Mouse (Mus musculus) limb, embryonic 14.5 days (tissue): Measurements from ENCODE around the gene Lrrc56. TPM values are rescaled to one million over a fixed set of nuclear protein-coding genes. Genes with fewer than 3 reads are reported as not detected.
"Not testable (repeated sequence)": the region's sequence is repeated elsewhere in the genome, so short reads cannot be mapped to it uniquely, and the experiment has no call there.

Experiments
- ATAC-seq: fragments of 200-750 bp; cut with Nextera tagmentation; 2 replicates; pipeline ENCODE4 v1.8.0; 2017; ENCODE audit warnings: low read depth, moderate number of reproducible peaks, moderate TSS enrichment; ENCODE audit not compliant: low FRiP score
- DNase-seq: peaks from one replicate; pipeline ENCODE4 v3.0.0-alpha.2; 2015; ENCODE audit warnings: low spot score
- H3K27ac ChIP-seq: fragments of 300-500 bp; sonication (generic); replicated peaks from 2 replicates; pipeline ENCODE4 v1.5.1; 2014; ENCODE audit warnings: low read depth, mild to moderate bottlenecking, low read length, moderate library complexity, mixed read lengths
- H3K27me3 ChIP-seq: fragments of 300-500 bp; sonication (generic); 2 replicates; pipeline ENCODE4 v1.6.1; 2014; ENCODE audit warnings: low read length, mixed read lengths; ENCODE audit not compliant: control insufficient read depth, insufficient read depth
- H3K36me3 ChIP-seq: fragments of 300-500 bp; sonication (generic); 2 replicates; pipeline ENCODE4 v1.6.1; 2014; ENCODE audit warnings: mild to moderate bottlenecking, low read length, moderate library complexity, mixed read lengths; ENCODE audit not compliant: control insufficient read depth, insufficient read depth
- H3K4me1 ChIP-seq: fragments of 300-500 bp; sonication (generic); 2 replicates; pipeline ENCODE4 v1.6.1; 2014; ENCODE audit warnings: antibody characterized with exemption, low read length, mixed read lengths; ENCODE audit not compliant: control insufficient read depth, insufficient read depth
- H3K4me2 ChIP-seq: fragments of 300-500 bp; sonication (generic); replicated peaks from 2 replicates; pipeline ENCODE4 v1.6.1; 2014; ENCODE audit warnings: low read depth, mild to moderate bottlenecking, low read length, moderate library complexity; ENCODE audit not compliant: severe bottlenecking
- H3K4me3 ChIP-seq: fragments of 300-500 bp; sonication (generic); replicated peaks from 2 replicates; pipeline ENCODE4 v1.5.1; 2014; ENCODE audit warnings: low read length
- H3K9ac ChIP-seq: fragments of 300-500 bp; sonication (generic); 2 replicates; pipeline ENCODE4 v1.6.1; 2014; ENCODE audit warnings: mild to moderate bottlenecking, low read depth, low read length, moderate library complexity; ENCODE audit not compliant: severe bottlenecking
- H3K9me3 ChIP-seq: fragments of 300-500 bp; sonication (generic); 2 replicates; pipeline ENCODE4 v1.6.1; 2016; ENCODE audit warnings: low read length; ENCODE audit not compliant: control insufficient read depth
- POLR2A ChIP-seq: fragments of 200-500 bp; IDR thresholded peaks from 2 replicates; pipeline ENCODE4 v1.8.0; 2012; ENCODE audit warnings: inconsistent platforms, mild to moderate bottlenecking, moderate library complexity, borderline replicate concordance; ENCODE audit not compliant: insufficient read depth, insufficient read length; ENCODE audit errors: extremely low read depth
- WGBS: fragments of 180-500 bp; shearing (Covaris S2); extraction: QIAGEN DNeasy Blood & Tissue Kit; methylation state at CpG from one replicate; pipeline ENCODE4 v1.1.7; 2014; 5-methylcytosine and 5-hydroxymethylcytosine counted together
- microRNA counts: library from miRNA; unstranded; fragments of <30 nt; microRNA quantifications from one replicate; lab custom pipeline; 2016
- microRNA-seq: library from miRNA; unstranded; fragments of <30 nt; microRNA quantifications from one replicate; pipeline ENCODE4, GENCODE M21; 2016
- polyA plus RNA-seq, 2 experiments: library from polyadenylated mRNA; depleted of rRNA in 1 of 2; stranded (reverse) in 1 of 2; unstranded in 1 of 2; fragments of >200 nt; fragmentation: Nextera tagmentation in 1 of 2; extraction: Ambion mirVana in 1 of 2; gene quantifications; 2 replicates each; pipeline versions ENCODE4 v1.2.1 to v1.2.3; 2012 to 2014

Gene Lrrc56
- polyA plus RNA-seq, 2 experiments = 5.8 to 14.8 TPM

DNA sequence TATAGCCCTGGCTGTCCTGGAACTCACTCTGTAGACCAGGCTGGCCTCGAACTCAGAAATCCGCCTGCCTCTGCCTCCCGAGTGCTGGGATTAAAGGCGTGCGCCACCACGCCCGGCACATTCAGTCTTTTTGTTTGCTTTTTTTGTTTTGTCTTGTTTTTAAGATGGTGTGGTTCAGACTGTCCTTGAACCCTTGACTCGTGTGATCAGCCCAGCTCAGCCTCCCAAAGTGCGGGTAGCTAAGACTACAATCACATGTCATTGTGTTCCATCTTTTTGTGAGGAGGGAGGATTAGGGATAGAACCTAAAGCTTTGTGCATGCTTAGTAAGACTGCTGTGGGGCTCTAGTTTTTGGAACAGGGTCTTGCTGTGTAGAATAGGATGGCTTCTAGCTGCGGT is 37.6 kb downstream of the Lrrc56 start:
- Histone ChIP-seq H3K4me1 (peaks cover 6% of the 10 kb centered on the region), H3K4me2 (no peak overlapping the region), H3K4me3 (no peak overlapping the region), H3K9me3 (no peaks in the 10 kb centered on the region), H3K9ac (no peak overlapping the region), H3K36me3 (peaks cover 60% of the 10 kb centered on the region), H3K27ac (no peak overlapping the region), H3K27me3 (no peaks in the 10 kb centered on the region)
- no peak for ATAC-seq
- no peak for TF ChIP-seq POLR2A
- DNase-seq = no peak
- WGBS = 96% methylated on average over 9 of the region's 10 CpGs

DNA sequence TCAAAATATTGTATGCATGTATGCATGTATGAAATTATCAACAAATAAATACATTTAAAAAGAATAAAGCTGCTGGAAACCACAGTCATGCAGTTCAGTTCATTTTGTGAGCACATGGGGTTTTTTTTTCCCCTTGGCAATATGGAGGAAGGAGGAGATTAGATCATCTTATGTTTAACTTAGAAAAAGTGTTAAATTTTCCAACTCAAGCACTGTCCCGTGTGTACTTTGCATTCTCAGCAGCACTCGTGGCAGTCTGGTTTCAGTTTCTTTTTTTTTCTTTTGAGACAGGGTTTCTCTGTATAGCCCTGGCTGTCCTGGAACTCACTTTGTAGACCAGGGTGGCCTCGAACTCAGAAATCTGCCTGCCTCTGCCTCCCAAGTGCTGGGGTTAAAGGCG is 56.5 kb downstream of the Lrrc56 start:
- DNase-seq, H3K4me3 ChIP-seq, H3K9me3 ChIP-seq, H3K27me3 ChIP-seq, H3K4me1 ChIP-seq, ATAC-seq, H3K9ac ChIP-seq, H3K4me2 ChIP-seq, H3K27ac ChIP-seq: not testable (repeated sequence)
- H3K36me3 ChIP-seq = peaks cover 91% of the 10 kb centered on the region
- 85% methylated on average over 4 of the region's 4 CpGs for WGBS

DNA sequence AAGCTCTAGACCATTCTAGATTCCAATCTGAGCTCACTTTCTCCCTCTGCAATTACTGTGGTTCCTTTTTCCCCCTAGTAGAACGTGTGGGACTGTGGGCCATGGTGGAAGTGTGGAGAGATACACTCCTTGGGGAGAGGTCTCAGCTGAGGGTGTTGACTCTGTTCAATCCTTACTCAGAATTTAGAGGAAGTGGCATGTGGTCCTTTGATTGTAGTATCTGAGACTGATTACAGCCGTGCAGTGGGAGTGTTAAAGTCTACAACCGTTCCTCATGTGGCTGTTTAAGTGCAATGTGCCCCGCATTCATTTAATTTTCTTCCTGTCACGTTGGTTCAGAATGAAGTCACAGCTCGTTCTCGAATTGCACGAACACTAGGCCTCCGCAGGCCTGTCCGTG is 62.2 kb downstream of the Lrrc56 start:
- Histone ChIP-seq H3K9ac (no peak overlapping the region), H3K4me1 (no peaks in the 10 kb centered on the region), H3K27me3 (no peaks in the 10 kb centered on the region), H3K4me3 (no peak overlapping the region), H3K9me3 (no peaks in the 10 kb centered on the region), H3K27ac (no peak overlapping the region), H3K4me2 (no peak overlapping the region), H3K36me3 (peaks cover 95% of the 10 kb centered on the region)
- 92% methylated on average over 10 of the region's 10 CpGs for WGBS
- TF ChIP-seq POLR2A = no peak
- no peak for DNase-seq
- ATAC-seq = no peak

MicroRNA genes within 50 kb of the gene (microRNA counts, 519-probe panel; counts per million panel counts)
- 3,712 counts per million, percentile 75 among the panel's probes with 10 or more counts for microRNA mmu-miR-210 (lab: Ali Mortazavi, UCI)

Small RNAs within 50 kb of the gene (microRNA-seq; reads per million reads assigned to microRNA genes)
- 809 reads per million, percentile 70 among the genes with 10 or more reads in this experiment for gene Mir210

Other genes with a start within 250 kb of the Lrrc56 start
- 30.9 and 34.4 TPM in 2 replicates for gene Ifitm5, start 243.9 kb upstream of the Lrrc56 start, polyA plus RNA-seq (2012; rRNA removed)
- 32.3 and 44.3 TPM in 2 replicates for gene Ifitm5, start 243.9 kb upstream of the Lrrc56 start, polyA plus RNA-seq (2014; fragmentation: Nextera tagmentation; extraction: Ambion mirVana)
- gene Gm45717, start 238.2 kb upstream of the Lrrc56 start, polyA plus RNA-seq (2012; rRNA removed) = not detected in 2 replicates
- gene Gm45717, start 238.2 kb upstream of the Lrrc56 start, polyA plus RNA-seq (2014; fragmentation: Nextera tagmentation; extraction: Ambion mirVana) = not detected in 2 replicates
- 1,234 and 1,466 TPM in 2 replicates for gene Ifitm2, start 238.2 kb upstream of the Lrrc56 start, polyA plus RNA-seq (2012; rRNA removed)
- 1,822 and 1,827 TPM in 2 replicates for gene Ifitm2, start 238.2 kb upstream of the Lrrc56 start, polyA plus RNA-seq (2014; fragmentation: Nextera tagmentation; extraction: Ambion mirVana)
- 68.1 and 115 TPM in 2 replicates for gene Ifitm1, start 226.9 kb upstream of the Lrrc56 start, polyA plus RNA-seq (2012; rRNA removed)
- gene Ifitm1, start 226.9 kb upstream of the Lrrc56 start, polyA plus RNA-seq (2014; fragmentation: Nextera tagmentation; extraction: Ambion mirVana) = 55.4 and 66.7 TPM in 2 replicates
- gene Ifitm3, start 183.4 kb upstream of the Lrrc56 start, polyA plus RNA-seq (2012; rRNA removed) = 85.6 and 91.3 TPM in 2 replicates
- 184 and 201 TPM in 2 replicates for gene Ifitm3, start 183.4 kb upstream of the Lrrc56 start, polyA plus RNA-seq (2014; fragmentation: Nextera tagmentation; extraction: Ambion mirVana)
- gene Ifitm6, start 176.2 kb upstream of the Lrrc56 start, polyA plus RNA-seq (2012; rRNA removed) = 1.3 and 1.8 TPM in 2 replicates
- 1.2 and 1.7 TPM in 2 replicates for gene Ifitm6, start 176.2 kb upstream of the Lrrc56 start, polyA plus RNA-seq (2014; fragmentation: Nextera tagmentation; extraction: Ambion mirVana)
- gene Gm17387, start 165.0 kb upstream of the Lrrc56 start, polyA plus RNA-seq (2012; rRNA removed) = not detected in 2 replicates
- not detected in 2 replicates for gene Gm17387, start 165.0 kb upstream of the Lrrc56 start, polyA plus RNA-seq (2014; fragmentation: Nextera tagmentation; extraction: Ambion mirVana)
- 46.5 and 53.7 TPM in 2 replicates for gene B4galnt4, start 133.1 kb upstream of the Lrrc56 start, polyA plus RNA-seq (2012; rRNA removed)
- 12.3 and 17.1 TPM in 2 replicates for gene B4galnt4, start 133.1 kb upstream of the Lrrc56 start, polyA plus RNA-seq (2014; fragmentation: Nextera tagmentation; extraction: Ambion mirVana)
- 37.6 and 38.8 TPM in 2 replicates for gene Pkp3, start 115.9 kb upstream of the Lrrc56 start, polyA plus RNA-seq (2012; rRNA removed)
- gene Pkp3, start 115.9 kb upstream of the Lrrc56 start, polyA plus RNA-seq (2014; fragmentation: Nextera tagmentation; extraction: Ambion mirVana) = 62.4 and 65.9 TPM in 2 replicates
- gene Sigirr, start 93.6 kb upstream of the Lrrc56 start, polyA plus RNA-seq (2012; rRNA removed) = 2.5 and 3.1 TPM in 2 replicates
- gene Sigirr, start 93.6 kb upstream of the Lrrc56 start, polyA plus RNA-seq (2014; fragmentation: Nextera tagmentation; extraction: Ambion mirVana) = 2.7 and 4.0 TPM in 2 replicates
- 6.3 and 8.0 TPM in 2 replicates for gene Ano9, start 76.4 kb upstream of the Lrrc56 start, polyA plus RNA-seq (2012; rRNA removed)
- gene Ano9, start 76.4 kb upstream of the Lrrc56 start, polyA plus RNA-seq (2014; fragmentation: Nextera tagmentation; extraction: Ambion mirVana) = 3.6 and 4.3 TPM in 2 replicates
- 49.2 and 61.0 TPM in 2 replicates for gene Ptdss2, start 71.8 kb upstream of the Lrrc56 start, polyA plus RNA-seq (2012; rRNA removed)
- gene Ptdss2, start 71.8 kb upstream of the Lrrc56 start, polyA plus RNA-seq (2014; fragmentation: Nextera tagmentation; extraction: Ambion mirVana) = 67.8 and 68.6 TPM in 2 replicates
- gene Rnh1, start 21.3 kb upstream of the Lrrc56 start, polyA plus RNA-seq (2012; rRNA removed) = 92.3 and 105 TPM in 2 replicates
- gene Rnh1, start 21.3 kb upstream of the Lrrc56 start, polyA plus RNA-seq (2014; fragmentation: Nextera tagmentation; extraction: Ambion mirVana) = 190 and 216 TPM in 2 replicates
- 111 and 112 TPM in 2 replicates for gene Hras, start 152 bp upstream of the Lrrc56 start, polyA plus RNA-seq (2012; rRNA removed)
- gene Hras, start 152 bp upstream of the Lrrc56 start, polyA plus RNA-seq (2014; fragmentation: Nextera tagmentation; extraction: Ambion mirVana) = 136 and 143 TPM in 2 replicates
- 6.6 and 6.9 TPM in 2 replicates for gene Lmntd2, start 19.9 kb downstream of the Lrrc56 start, polyA plus RNA-seq (2012; rRNA removed)
- gene Lmntd2, start 19.9 kb downstream of the Lrrc56 start, polyA plus RNA-seq (2014; fragmentation: Nextera tagmentation; extraction: Ambion mirVana) = 0.95 and 1.7 TPM in 2 replicates
- 40.0 and 44.8 TPM in 2 replicates for gene Rassf7, start 21.7 kb downstream of the Lrrc56 start, polyA plus RNA-seq (2012; rRNA removed)
- 30.9 and 31.7 TPM in 2 replicates for gene Rassf7, start 21.7 kb downstream of the Lrrc56 start, polyA plus RNA-seq (2014; fragmentation: Nextera tagmentation; extraction: Ambion mirVana)
- 37.6 and 42.6 TPM in 2 replicates for gene Phrf1, start 34.6 kb downstream of the Lrrc56 start, polyA plus RNA-seq (2012; rRNA removed)
- gene Phrf1, start 34.6 kb downstream of the Lrrc56 start, polyA plus RNA-seq (2014; fragmentation: Nextera tagmentation; extraction: Ambion mirVana) = 65.9 and 72.7 TPM in 2 replicates
- gene Irf7, start 72.3 kb downstream of the Lrrc56 start, polyA plus RNA-seq (2012; rRNA removed) = 3.2 and 4.6 TPM in 2 replicates
- gene Irf7, start 72.3 kb downstream of the Lrrc56 start, polyA plus RNA-seq (2014; fragmentation: Nextera tagmentation; extraction: Ambion mirVana) = 2.1 TPM in 2 replicates
- gene Cdhr5, start 82.6 kb downstream of the Lrrc56 start, polyA plus RNA-seq (2012; rRNA removed) = 0.29 and 0.35 TPM in 2 replicates
- gene Cdhr5, start 82.6 kb downstream of the Lrrc56 start, polyA plus RNA-seq (2014; fragmentation: Nextera tagmentation; extraction: Ambion mirVana) = 0.18 and 0.43 TPM in 2 replicates
- 17.5 and 17.6 TPM in 2 replicates for gene Sct, start 85.0 kb downstream of the Lrrc56 start, polyA plus RNA-seq (2012; rRNA removed)
- gene Sct, start 85.0 kb downstream of the Lrrc56 start, polyA plus RNA-seq (2014; fragmentation: Nextera tagmentation; extraction: Ambion mirVana) = 14.2 and 17.3 TPM in 2 replicates
- gene Drd4, start 97.8 kb downstream of the Lrrc56 start, polyA plus RNA-seq (2012; rRNA removed) = 3.1 and 4.0 TPM in 2 replicates
- gene Drd4, start 97.8 kb downstream of the Lrrc56 start, polyA plus RNA-seq (2014; fragmentation: Nextera tagmentation; extraction: Ambion mirVana) = 1.5 and 2.0 TPM in 2 replicates
- gene Deaf1, start 133.5 kb downstream of the Lrrc56 start, polyA plus RNA-seq (2012; rRNA removed) = 47.0 TPM in 2 replicates
- gene Deaf1, start 133.5 kb downstream of the Lrrc56 start, polyA plus RNA-seq (2014; fragmentation: Nextera tagmentation; extraction: Ambion mirVana) = 82.6 and 89.1 TPM in 2 replicates
- gene Tmem80, start 133.6 kb downstream of the Lrrc56 start, polyA plus RNA-seq (2012; rRNA removed) = 55.6 and 59.5 TPM in 2 replicates
- 23.4 and 23.6 TPM in 2 replicates for gene Tmem80, start 133.6 kb downstream of the Lrrc56 start, polyA plus RNA-seq (2014; fragmentation: Nextera tagmentation; extraction: Ambion mirVana)
- gene Eps8l2, start 144.7 kb downstream of the Lrrc56 start, polyA plus RNA-seq (2012; rRNA removed) = 20.3 and 22.4 TPM in 2 replicates
- gene Eps8l2, start 144.7 kb downstream of the Lrrc56 start, polyA plus RNA-seq (2014; fragmentation: Nextera tagmentation; extraction: Ambion mirVana) = 17.0 and 19.0 TPM in 2 replicates
- 161 and 188 TPM in 2 replicates for gene Taldo1, start 198.0 kb downstream of the Lrrc56 start, polyA plus RNA-seq (2012; rRNA removed)
- gene Taldo1, start 198.0 kb downstream of the Lrrc56 start, polyA plus RNA-seq (2014; fragmentation: Nextera tagmentation; extraction: Ambion mirVana) = 238 and 243 TPM in 2 replicates
- 92.3 and 108 TPM in 2 replicates for gene Gatd1, start 220.0 kb downstream of the Lrrc56 start, polyA plus RNA-seq (2012; rRNA removed)
- gene Gatd1, start 220.0 kb downstream of the Lrrc56 start, polyA plus RNA-seq (2014; fragmentation: Nextera tagmentation; extraction: Ambion mirVana) = 49.0 and 51.2 TPM in 2 replicates
- 1.8 TPM in 2 replicates for gene Cend1, start 235.3 kb downstream of the Lrrc56 start, polyA plus RNA-seq (2012; rRNA removed)
- gene Cend1, start 235.3 kb downstream of the Lrrc56 start, polyA plus RNA-seq (2014; fragmentation: Nextera tagmentation; extraction: Ambion mirVana) = 0.66 and 0.75 TPM in 2 replicates
- gene Slc25a22, start 243.7 kb downstream of the Lrrc56 start, polyA plus RNA-seq (2012; rRNA removed) = 75.1 and 104 TPM in 2 replicates
- 22.8 and 32.2 TPM in 2 replicates for gene Slc25a22, start 243.7 kb downstream of the Lrrc56 start, polyA plus RNA-seq (2014; fragmentation: Nextera tagmentation; extraction: Ambion mirVana)
- gene Pidd1, start 249.9 kb downstream of the Lrrc56 start, polyA plus RNA-seq (2012; rRNA removed) = 25.0 and 43.0 TPM in 2 replicates
- 6.9 and 8.2 TPM in 2 replicates for gene Pidd1, start 249.9 kb downstream of the Lrrc56 start, polyA plus RNA-seq (2014; fragmentation: Nextera tagmentation; extraction: Ambion mirVana)